Mouse (Mus musculus) neural tube, embryonic 13.5 days (tissue): ENCODE data around the gene Rreb1. TPM values are rescaled to one million over a fixed set of nuclear protein-coding genes. Genes with fewer than 3 reads are reported as not detected.

Experiments
- ATAC-seq: fragments of 200-750 bp; cut with Nextera tagmentation; 2 replicates; pipeline ENCODE4 v1.8.0; 2017; ENCODE audit warnings: low read depth, mild to moderate bottlenecking, moderate TSS enrichment, moderate library complexity
- H3K27ac ChIP-seq: fragments of 300-500 bp; sonication (generic); replicated peaks from 2 replicates; pipeline ENCODE4 v1.5.1; 2015; ENCODE audit warnings: moderate library complexity, mild to moderate bottlenecking, inconsistent platforms
- H3K27me3 ChIP-seq: fragments of 300-500 bp; sonication (generic); 2 replicates; pipeline ENCODE4 v1.6.1; 2015; ENCODE audit warnings: mild to moderate bottlenecking, inconsistent platforms
- H3K36me3 ChIP-seq: fragments of 300-500 bp; sonication (generic); 2 replicates; pipeline ENCODE4 v1.6.1; 2015; ENCODE audit warnings: mild to moderate bottlenecking, inconsistent platforms
- H3K4me1 ChIP-seq: fragments of 300-500 bp; sonication (generic); replicated peaks from 2 replicates; pipeline ENCODE4 v1.6.1; 2015; ENCODE audit warnings: inconsistent platforms
- H3K4me2 ChIP-seq: fragments of 300-500 bp; sonication (generic); 2 replicates; pipeline ENCODE4 v1.6.1; 2015; ENCODE audit warnings: inconsistent platforms, mild to moderate bottlenecking, moderate library complexity
- H3K4me3 ChIP-seq: fragments of 300-500 bp; sonication (generic); 2 replicates; pipeline ENCODE4 v1.5.1; 2015; ENCODE audit warnings: mild to moderate bottlenecking, inconsistent platforms
- H3K9ac ChIP-seq: fragments of 300-500 bp; sonication (generic); 2 replicates; pipeline ENCODE4 v1.6.1; 2015; ENCODE audit warnings: moderate library complexity, mild to moderate bottlenecking, inconsistent platforms
- H3K9me3 ChIP-seq: fragments of 300-500 bp; sonication (generic); 2 replicates; pipeline ENCODE4 v1.6.1; 2016; ENCODE audit warnings: inconsistent platforms
- WGBS: fragments of 180-500 bp; shearing (Covaris S2); methylation state at CpG from one replicate; pipeline ENCODE4 v1.1.7; 2015; 5-methylcytosine and 5-hydroxymethylcytosine counted together
- polyA plus RNA-seq: library from polyadenylated mRNA; unstranded; fragments of >200 nt; fragmentation: Nextera tagmentation; extraction: Ambion mirVana; gene quantifications from 2 replicates; pipeline ENCODE4 v1.2.1, GENCODE M21; 2015

Rreb1 gene
- polyA plus RNA-seq, 1 experiment from 2014 or later: 2.7 TPM

GRCm38 (mm10) chr13:37858508-37858907, 80.3 kb downstream of the Rreb1 start:
- no peaks in the 10 kb centered on the region for H3K9me3 ChIP-seq
- no peak; the same call in 1 of the 2 replicates for ATAC-seq
- H3K27ac ChIP-seq: peak overlapping the region; percentile 28; the same call in 1 of the 2 replicates
- H3K4me1 ChIP-seq: peaks cover 52% of the 10 kb centered on the region
- H3K4me3 ChIP-seq: peak overlapping the region; percentile 74
- H3K27me3 ChIP-seq: 0 out of 2 replicates have a peak, but pooled peaks cover 7% of the 10 kb centered on the region
- H3K9ac ChIP-seq: peak overlapping the region; percentile 80
- no peaks in the 10 kb centered on the region for H3K36me3 ChIP-seq
- 40% methylated on average over 9 of the region's 9 CpGs for WGBS
- peak overlapping the region; percentile 94 for H3K4me2 ChIP-seq

- Histone ChIP-seq H3K36me3 (no peaks in the 10 kb centered on the region), H3K27ac (0 out of 2 replicates have a peak overlapping the region, but pooled peaks have one; percentile 3), H3K4me2 (no peak overlapping the region), H3K4me3 (no peak overlapping the region), H3K9ac (no peak overlapping the region), H3K9me3 (no peaks in the 10 kb centered on the region), H3K27me3 (0 out of 2 replicates have a peak, but pooled peaks cover 2% of the 10 kb centered on the region), H3K4me1 (peaks cover 44% of the 10 kb centered on the region)
- WGBS: 33% methylated on average over 8 of the region's 8 CpGs
- no peak for ATAC-seq
These were observed 81.6 kb downstream of the Rreb1 start for GRCm38 (mm10) chr13:37859782-37860181.

- H3K9me3 ChIP-seq: no peaks in the 10 kb centered on the region
- H3K27ac ChIP-seq: 0 out of 2 replicates have a peak overlapping the region, but pooled peaks have one; percentile 3
- peaks cover 40% of the 10 kb centered on the region for H3K4me1 ChIP-seq
- no peak overlapping the region for H3K9ac ChIP-seq
- WGBS: 59% methylated on average over 3 of the region's 3 CpGs
- H3K4me3 ChIP-seq: no peak overlapping the region
- ATAC-seq: no peak
- H3K27me3 ChIP-seq: no peaks in the 10 kb centered on the region
- no peak overlapping the region for H3K4me2 ChIP-seq
- H3K36me3 ChIP-seq: no peaks in the 10 kb centered on the region
These were observed 82.0 kb downstream of the Rreb1 start for GRCm38 (mm10) chr13:37860204-37860603.

- Histone ChIP-seq H3K36me3 (no peaks in the 10 kb centered on the region), H3K4me2 (no peak overlapping the region), H3K9me3 (no peaks in the 10 kb centered on the region), H3K27ac (no peak overlapping the region), H3K9ac (no peak overlapping the region), H3K4me3 (no peak overlapping the region), H3K4me1 (peaks cover 40% of the 10 kb centered on the region), H3K27me3 (no peaks in the 10 kb centered on the region)
- ATAC-seq: no peak
- WGBS: 87% methylated on average over 3 of the region's 3 CpGs
These were observed 82.6 kb downstream of the Rreb1 start for GRCm38 (mm10) chr13:37860789-37861188.

- Histone ChIP-seq H3K9me3 (no peaks in the 10 kb centered on the region), H3K4me3 (no peak overlapping the region), H3K27ac (peak overlapping the region; percentile 47), H3K36me3 (no peaks in the 10 kb centered on the region), H3K9ac (no peak overlapping the region), H3K4me1 (peaks cover 50% of the 10 kb centered on the region), H3K27me3 (no peaks in the 10 kb centered on the region), H3K4me2 (no peak overlapping the region)
- ATAC-seq: no peak
- 16% methylated on average over 6 of the region's 6 CpGs for WGBS
These were observed 84.3 kb downstream of the Rreb1 start for GRCm38 (mm10) chr13:37862492-37862891.

- Histone ChIP-seq H3K9me3 (no peaks in the 10 kb centered on the region), H3K4me2 (no peak overlapping the region), H3K9ac (no peak overlapping the region), H3K4me3 (no peak overlapping the region), H3K27me3 (no peaks in the 10 kb centered on the region), H3K4me1 (peaks cover 42% of the 10 kb centered on the region), H3K27ac (peak overlapping the region; percentile 47), H3K36me3 (no peaks in the 10 kb centered on the region)
- no peak for ATAC-seq
- WGBS: 78% methylated on average over 5 of the region's 5 CpGs
These were observed 85.4 kb downstream of the Rreb1 start for GRCm38 (mm10) chr13:37863643-37864042.

GRCm38 (mm10) chr13:37864697-37865096, 86.5 kb downstream of the Rreb1 start:
- H3K4me2 ChIP-seq: no peak overlapping the region
- no peak overlapping the region for H3K4me3 ChIP-seq
- H3K27me3 ChIP-seq: no peaks in the 10 kb centered on the region
- no peak overlapping the region for H3K9ac ChIP-seq
- no peak for ATAC-seq
- H3K4me1 ChIP-seq: peaks cover 40% of the 10 kb centered on the region
- H3K36me3 ChIP-seq: no peaks in the 10 kb centered on the region
- H3K27ac ChIP-seq: no peak overlapping the region
- WGBS: 92% methylated on average over 1 of the region's 1 CpGs
- H3K9me3 ChIP-seq: no peaks in the 10 kb centered on the region

GRCm38 (mm10) chr13:37866296-37866695, 88.1 kb downstream of the Rreb1 start:
- WGBS: 73% methylated on average over 5 of the region's 5 CpGs
- ATAC-seq: no peak
- no peak overlapping the region for H3K4me3 ChIP-seq
- no peak overlapping the region for H3K4me2 ChIP-seq
- H3K36me3 ChIP-seq: no peaks in the 10 kb centered on the region
- H3K27ac ChIP-seq: no peak overlapping the region
- no peaks in the 10 kb centered on the region for H3K9me3 ChIP-seq
- H3K4me1 ChIP-seq: peaks cover 40% of the 10 kb centered on the region
- no peak overlapping the region for H3K9ac ChIP-seq
- no peaks in the 10 kb centered on the region for H3K27me3 ChIP-seq

- no peaks in the 10 kb centered on the region for H3K36me3 ChIP-seq
- no peaks in the 10 kb centered on the region for H3K9me3 ChIP-seq
- no peak overlapping the region for H3K27ac ChIP-seq
- WGBS: 47% methylated on average over 3 of the region's 3 CpGs
- no peak overlapping the region for H3K9ac ChIP-seq
- 0 out of 2 replicates have a peak, but pooled peaks have one; percentile 66 for ATAC-seq
- peaks cover 34% of the 10 kb centered on the region for H3K4me1 ChIP-seq
- H3K4me2 ChIP-seq: no peak overlapping the region
- no peaks in the 10 kb centered on the region for H3K27me3 ChIP-seq
- no peak overlapping the region for H3K4me3 ChIP-seq
These were observed 88.6 kb downstream of the Rreb1 start for GRCm38 (mm10) chr13:37866846-37867245.

- Histone ChIP-seq H3K4me2 (no peak overlapping the region), H3K27ac (no peak overlapping the region), H3K36me3 (no peaks in the 10 kb centered on the region), H3K9me3 (no peaks in the 10 kb centered on the region), H3K27me3 (no peaks in the 10 kb centered on the region), H3K9ac (no peak overlapping the region), H3K4me1 (peaks cover 17% of the 10 kb centered on the region), H3K4me3 (no peak overlapping the region)
- no peak for ATAC-seq
- WGBS: 82% methylated on average over 12 of the region's 12 CpGs
These were observed 92.1 kb downstream of the Rreb1 start for GRCm38 (mm10) chr13:37870118-37870908.

- H3K27ac ChIP-seq: no peak overlapping the region
- ATAC-seq: no peak
- no peak overlapping the region for H3K9ac ChIP-seq
- no peaks in the 10 kb centered on the region for H3K27me3 ChIP-seq
- H3K4me3 ChIP-seq: no peak overlapping the region
- WGBS: 99% methylated on average over 2 of the region's 2 CpGs
- H3K36me3 ChIP-seq: no peaks in the 10 kb centered on the region
- H3K4me1 ChIP-seq: peaks cover 6% of the 10 kb centered on the region
- H3K9me3 ChIP-seq: no peaks in the 10 kb centered on the region
- H3K4me2 ChIP-seq: no peak overlapping the region
These were observed 94.1 kb downstream of the Rreb1 start for GRCm38 (mm10) chr13:37872142-37872835.

- H3K4me2 ChIP-seq: no peak overlapping the region
- H3K4me1 ChIP-seq: peaks cover 4% of the 10 kb centered on the region; the same call in 1 of the 2 replicates
- no peak for ATAC-seq
- no peaks in the 10 kb centered on the region for H3K36me3 ChIP-seq
- 81% methylated on average over 7 of the region's 7 CpGs for WGBS
- H3K9me3 ChIP-seq: no peaks in the 10 kb centered on the region
- no peak overlapping the region for H3K27ac ChIP-seq
- H3K4me3 ChIP-seq: no peak overlapping the region
- H3K9ac ChIP-seq: no peak overlapping the region
- no peaks in the 10 kb centered on the region for H3K27me3 ChIP-seq
These were observed 95.1 kb downstream of the Rreb1 start for GRCm38 (mm10) chr13:37873125-37873891.
